Mouse (Mus musculus) Patski (cell line): ENCODE measurements around the gene Hfe. TPM values are rescaled to one million over a fixed set of nuclear protein-coding genes. Genes with fewer than 3 reads are reported as not detected.

Source experiments
- ATAC-seq: fragments of 100-300 bp; one replicate; pipeline ENCODE4 v1.8.0; 2021
- CTCF ChIA-PET: fragments of 350-600 bp; sonication (Branson Sonifier 250); formaldehyde crosslinking; loops from one replicate; lab custom pipeline; 2022; ENCODE audit warnings: inconsistent platforms; lab: Charles Lee
- POLR2A ChIA-PET: fragments of 350-600 bp; sonication (Branson Sonifier 250); formaldehyde crosslinking; loops from one replicate; lab custom pipeline; 2022; ENCODE audit warnings: antibody characterized with exemption, inconsistent platforms; lab: Charles Lee
- DNase-seq: peaks from one replicate; pipeline ENCODE4 v3.0.0-alpha.2; 2011; ENCODE audit warnings: low read depth, low spot score
- H3K27me3 ChIP-seq: fragments of 371-371 bp; one replicate; pipeline ENCODE4 v1.5.1; 2021
- CTCF ChIP-seq: fragments of 100-300 bp; IDR thresholded peaks from one replicate; pipeline ENCODE4 v1.5.1; 2021
- in situ Hi-C: fragments of 300-500 bp; cut with MboI; formaldehyde crosslinking; loops from 3 replicates; pipeline ENCODE4 v1.11.1; 2018; ENCODE audit warnings: low pct_unique_long_range_greater_than_20kb, mixed read lengths
- polyA plus RNA-seq: library from polyadenylated mRNA; unstranded; gene quantifications from one replicate; pipeline ENCODE4 v1.2.3, GENCODE M21; 2021

Gene Hfe
- polyA plus RNA-seq, 1 experiment from 2014 or later = 5.8 TPM

DNA sequence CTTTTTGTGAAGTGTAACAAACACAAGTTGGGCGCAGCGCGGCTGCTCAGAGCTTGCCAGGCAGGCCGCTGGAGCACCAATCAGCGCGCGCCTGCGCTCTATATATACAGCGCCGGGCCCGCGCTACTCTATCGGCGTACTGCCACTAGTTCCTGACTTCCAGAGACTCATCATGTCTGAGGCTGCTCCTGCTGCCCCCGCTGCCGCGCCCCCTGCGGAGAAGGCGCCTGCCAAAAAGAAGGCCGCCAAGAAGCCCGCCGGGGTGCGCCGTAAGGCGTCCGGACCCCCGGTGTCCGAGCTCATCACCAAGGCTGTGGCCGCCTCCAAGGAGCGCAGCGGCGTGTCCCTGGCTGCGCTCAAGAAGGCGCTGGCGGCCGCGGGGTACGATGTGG, 28.0 kb upstream of the Hfe start, which contains the start of gene Hist1h1c:
TSS of gene Hist1h1c (plus strand) at position 132 of the 392 bp plus-strand sequence.
- no peak for TF ChIP-seq CTCF
- POLR2A ChIA-PET = no interaction called here
- in situ Hi-C loops = loop anchor here (10.0 to 25.0 kb wide), 2 partner anchors 114 to 301 kb away; partner anchors contain the start of genes Hist1h1e and Hist1h2be
- CTCF ChIA-PET = interaction anchor here (1.4 to 15.1 kb wide), 2 partner anchors 13 to 39 kb away, joined by 3 to 137 read pairs; partner anchors contain the start of genes Hist1h3b and Hist1h4c
- ATAC-seq (peak; percentile 68), DNase-seq (no peak)
- no peaks in the 10 kb centered on the region for H3K27me3 ChIP-seq

DNA sequence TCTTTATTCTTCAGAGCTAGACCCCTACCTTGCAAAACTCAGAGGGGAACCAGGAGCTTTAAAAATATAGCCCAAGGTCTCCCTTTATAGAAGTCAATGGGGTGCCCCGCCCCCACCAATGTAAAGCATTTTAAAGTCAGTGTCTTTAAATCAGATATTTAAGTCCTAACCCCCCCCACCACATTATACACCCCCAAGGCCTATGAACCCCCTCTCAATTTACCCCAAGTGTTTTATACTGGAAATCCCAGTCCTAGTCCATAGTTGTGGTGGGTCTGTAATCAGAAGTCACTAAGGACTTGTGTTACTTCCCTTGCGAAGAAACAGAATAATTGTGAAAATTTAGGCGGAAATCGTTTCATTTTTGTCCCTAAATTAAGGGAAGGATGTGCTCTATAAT, 27.4 kb upstream of the Hfe start:
- ChIA-PET POLR2A (no interaction called here), CTCF (interaction anchor here (1.3 to 15.1 kb wide), 2 partner anchors 11 to 38 kb away, joined by 5 to 137 read pairs; partner anchors contain the start of gene Hist1h4c)
- TF ChIP-seq CTCF = no peak
- ATAC-seq (no peak), DNase-seq (no peak)
- no peaks in the 10 kb centered on the region for H3K27me3 ChIP-seq
- in situ Hi-C loops = loop anchor here (10.0 to 25.0 kb wide), 2 partner anchors 113 to 301 kb away; partner anchors contain the start of genes Hist1h1e and Hist1h2be

DNA sequence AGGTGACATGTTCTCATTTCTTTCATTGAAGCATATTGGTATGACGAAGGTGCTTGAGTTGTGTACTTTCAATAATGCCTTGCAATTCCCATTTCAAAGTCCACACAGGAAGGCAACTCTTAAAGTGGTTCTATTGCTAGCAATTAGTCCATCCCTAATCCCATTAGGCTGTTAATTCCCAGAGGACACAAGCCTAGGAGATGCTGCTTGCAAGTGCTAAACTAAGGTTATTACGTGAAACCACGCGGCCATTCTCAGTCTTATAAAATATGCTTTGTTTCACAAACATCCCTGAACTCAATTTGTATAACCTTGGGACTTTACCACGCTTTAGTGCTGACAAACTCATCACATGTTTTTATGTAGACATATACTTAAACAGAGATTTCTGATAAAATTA, 26.4 kb upstream of the Hfe start:
- ATAC-seq (no peak), DNase-seq (no peak)
- ChIA-PET POLR2A (interaction anchor here (0.7 kb wide), 1 partner anchor 53 kb away, joined by 3 read pairs; the partner anchor contains the start of gene Hist1h2bc), CTCF (interaction anchor here (1.0 to 15.1 kb wide), 5 partner anchors 10 to 37 kb away, joined by 3 to 137 read pairs (median 4); partner anchors contain the start of gene Hist1h4c)
- no peaks in the 10 kb centered on the region for H3K27me3 ChIP-seq
- in situ Hi-C loops = loop anchor here (10.0 to 25.0 kb wide), 2 partner anchors 112 to 300 kb away; partner anchors contain the start of genes Hist1h1e and Hist1h2be
- TF ChIP-seq CTCF = no peak

DNA sequence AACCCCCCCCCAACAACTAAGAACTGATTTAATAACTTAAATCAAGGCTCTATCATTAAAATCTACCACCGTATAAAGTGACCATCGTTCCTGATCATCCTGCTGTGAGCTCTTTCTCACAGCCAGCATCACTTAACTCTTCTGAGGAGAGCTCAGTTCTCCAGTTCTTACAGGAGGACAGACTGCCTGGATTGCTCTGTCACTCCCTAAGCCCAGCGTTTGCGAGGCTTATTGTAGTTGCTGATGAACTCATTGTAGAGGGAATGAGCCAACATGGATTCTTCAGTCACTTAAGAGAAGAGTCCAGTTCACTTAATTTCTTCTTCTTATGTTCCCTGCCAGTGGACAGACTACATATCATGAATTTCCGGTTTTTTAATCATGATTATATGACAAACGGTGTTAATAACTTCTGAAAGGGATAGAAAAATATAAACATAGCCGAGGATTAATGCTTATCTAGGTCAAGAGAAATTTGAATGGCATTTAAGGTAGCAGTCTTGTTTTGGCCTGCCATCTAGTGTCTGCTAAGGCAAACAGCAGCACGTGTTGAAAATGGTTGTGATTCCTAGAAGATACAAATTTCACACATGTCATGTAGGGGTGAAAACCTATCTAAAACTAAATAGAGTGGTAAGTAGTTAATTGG, 21.6 kb upstream of the Hfe start:
- DNase-seq = no peak
- ChIA-PET CTCF (interaction anchor here (0.9 to 15.1 kb wide), 4 partner anchors 21 to 49 kb away, joined by 3 to 137 read pairs (median 12); partner anchors contain the start of genes Hist1h2ac, Hist1h2bc and Hist1h4c), POLR2A (interaction anchor here (3.5 kb wide), 1 partner anchor 31 kb away, joined by 12 read pairs; no protein-coding TSS in a partner anchor)
- TF ChIP-seq CTCF = peak; percentile 81
- ATAC-seq = no peak
- in situ Hi-C loops = loop anchor here (10.0 to 25.0 kb wide), 2 partner anchors 107 to 295 kb away; partner anchors contain the start of genes Hist1h1e and Hist1h2be
- no peaks in the 10 kb centered on the region for H3K27me3 ChIP-seq

DNA sequence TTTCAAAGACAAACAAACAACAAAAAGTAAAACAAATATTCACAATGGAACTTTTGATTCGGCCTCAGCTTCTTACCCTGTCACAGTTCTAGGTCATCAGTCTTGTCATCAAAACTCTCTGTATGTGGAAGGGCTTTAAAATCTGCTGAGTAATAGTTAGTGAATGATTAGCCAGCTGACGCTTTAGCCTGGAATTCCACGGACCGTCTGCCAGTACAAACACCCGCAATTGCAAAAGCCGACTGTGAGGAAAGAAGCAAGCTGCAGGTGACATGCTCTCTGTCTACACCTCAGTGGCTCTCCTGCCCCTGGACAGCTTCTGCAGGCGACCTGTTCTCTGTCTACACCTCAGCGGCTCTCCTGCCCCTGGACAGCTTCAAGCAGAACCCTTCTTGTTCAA, 19.8 kb upstream of the Hfe start:
- ChIA-PET POLR2A (interaction anchor here (0.6 to 1.2 kb wide), 3 partner anchors 30 to 41 kb away, joined by 3 to 4 read pairs (median 3); no protein-coding TSS in a partner anchor), CTCF (interaction anchor here (3.3 to 4.6 kb wide), 2 partner anchors 22 to 29 kb away, joined by 21 to 23 read pairs; no protein-coding TSS in a partner anchor)
- H3K27me3 ChIP-seq = no peaks in the 10 kb centered on the region
- DNase-seq = peak; percentile 91
- in situ Hi-C loops = loop anchor here (10.0 to 25.0 kb wide), 2 partner anchors 106 to 293 kb away; partner anchors contain the start of genes Hist1h1e and Hist1h2be
- no peak for TF ChIP-seq CTCF
- ATAC-seq = peak; percentile 82

DNA sequence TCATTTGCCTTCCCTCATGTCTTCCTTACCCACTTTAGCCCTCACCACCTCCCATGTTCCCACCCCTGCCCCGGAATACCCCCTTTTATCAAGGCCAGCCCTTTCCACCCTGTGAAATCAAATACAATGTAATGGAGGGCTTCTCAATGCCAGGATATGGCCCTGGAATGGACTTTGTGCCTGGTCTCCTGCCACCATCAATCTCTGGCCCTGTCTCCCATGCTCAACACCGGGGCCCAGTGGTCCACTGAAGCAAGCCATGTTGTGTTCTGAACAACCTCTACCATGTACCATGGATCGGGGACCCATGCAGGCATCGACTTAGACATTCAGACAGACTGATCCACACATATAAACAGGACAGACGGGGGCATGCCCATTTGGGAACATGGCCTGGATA, 19.1 kb upstream of the Hfe start:
- DNase-seq (no peak), ATAC-seq (no peak)
- ChIA-PET POLR2A (interaction anchor here (0.7 to 0.8 kb wide), 2 partner anchors 17 to 40 kb away, joined by 3 read pairs; no protein-coding TSS in a partner anchor), CTCF (interaction anchor here (3.3 to 4.6 kb wide), 2 partner anchors 21 to 28 kb away, joined by 21 to 23 read pairs; no protein-coding TSS in a partner anchor)
- TF ChIP-seq CTCF = no peak
- in situ Hi-C loops = loop anchor here (10.0 to 25.0 kb wide), 2 partner anchors 105 to 292 kb away; partner anchors contain the start of genes Hist1h1e and Hist1h2be
- no peaks in the 10 kb centered on the region for H3K27me3 ChIP-seq

DNA sequence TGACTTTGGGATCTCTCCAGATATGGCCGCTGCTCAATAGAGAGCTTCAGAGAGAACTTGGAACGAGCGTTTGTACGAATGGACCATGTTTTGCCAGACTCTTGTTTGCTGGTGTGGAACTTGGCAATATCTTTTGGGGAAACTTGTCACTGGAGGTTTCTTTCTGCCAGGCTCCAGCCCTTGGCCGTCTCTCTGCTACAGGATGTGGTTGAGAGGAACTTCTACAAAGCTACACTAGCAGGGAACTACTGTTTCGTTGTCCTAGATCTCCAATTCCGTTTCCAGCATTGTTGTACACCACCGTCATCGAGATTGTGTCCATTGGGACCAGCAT, 18.5 kb upstream of the Hfe start:
- DNase-seq (no peak), ATAC-seq (no peak)
- ChIA-PET POLR2A (no interaction called here), CTCF (interaction anchor here (3.3 to 4.6 kb wide), 2 partner anchors 21 to 28 kb away, joined by 21 to 23 read pairs; no protein-coding TSS in a partner anchor)
- no peak for TF ChIP-seq CTCF
- H3K27me3 ChIP-seq = no peaks in the 10 kb centered on the region
- in situ Hi-C loops = loop anchor here (25.0 kb wide), 1 partner anchor 292 kb away; no protein-coding TSS in a partner anchor

DNA sequence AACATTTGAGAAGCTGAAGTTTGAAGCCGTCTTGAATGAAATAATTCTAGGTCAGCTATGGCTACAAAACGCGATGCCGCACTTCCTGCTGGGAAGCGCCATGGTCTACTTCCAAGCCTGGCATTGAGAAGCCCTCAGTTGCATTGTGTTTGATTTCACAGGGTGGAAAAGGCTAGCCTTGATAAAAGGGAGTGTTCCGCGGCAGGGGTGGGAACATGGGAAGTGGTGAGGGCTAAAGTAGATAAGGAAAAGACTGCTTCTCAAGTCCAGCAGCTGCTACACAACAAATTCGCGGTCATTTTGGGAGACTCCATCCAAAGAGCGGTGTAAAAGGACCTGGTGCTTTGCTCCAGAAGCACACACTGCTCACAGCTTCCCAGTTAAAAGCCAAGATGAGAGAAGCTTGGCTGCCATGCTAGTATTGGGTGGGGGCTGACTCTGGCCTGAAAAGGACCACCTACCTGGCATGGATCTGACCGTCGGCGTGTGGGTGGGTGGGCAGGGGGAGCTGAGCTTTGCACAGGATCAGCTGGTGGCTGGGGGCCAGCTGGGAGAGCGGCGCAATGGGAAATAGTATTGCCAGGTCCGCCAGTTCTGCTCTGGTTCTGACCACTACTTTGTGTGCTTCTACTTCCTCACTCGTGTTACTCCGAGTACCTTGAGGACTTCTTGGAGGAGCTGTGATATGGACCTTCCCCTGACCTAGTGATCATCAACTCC, 18.0 kb upstream of the Hfe start:
- TF ChIP-seq CTCF = no peak
- ChIA-PET POLR2A (no interaction called here), CTCF (interaction anchor here (3.3 kb wide), 1 partner anchor 27 kb away, joined by 23 read pairs; no protein-coding TSS in a partner anchor)
- ATAC-seq (no peak), DNase-seq (no peak)
- in situ Hi-C loops = loop anchor here (25.0 kb wide), 1 partner anchor 291 kb away; no protein-coding TSS in a partner anchor
- no peaks in the 10 kb centered on the region for H3K27me3 ChIP-seq

DNA sequence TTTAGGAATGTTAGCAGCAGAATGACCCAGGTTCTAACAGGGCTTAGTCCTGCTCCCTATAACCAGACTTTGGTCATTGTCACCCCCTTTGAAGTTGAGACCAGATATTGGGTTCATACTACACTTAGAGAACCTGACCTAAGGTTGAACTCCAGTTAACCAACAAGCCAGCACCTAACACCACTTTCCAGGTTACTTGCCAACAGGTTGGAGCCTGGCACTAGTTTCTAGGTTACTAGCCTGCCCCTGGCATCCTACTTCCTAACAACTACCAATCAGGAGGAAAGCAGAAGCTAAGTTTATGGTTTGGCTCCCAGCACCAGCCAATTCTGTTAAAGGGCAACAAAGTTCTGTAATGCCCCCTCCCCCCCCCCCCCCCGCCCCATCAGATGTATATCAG, 14.6 kb upstream of the Hfe start:
- no peaks in the 10 kb centered on the region for H3K27me3 ChIP-seq
- no peak for ATAC-seq
- CTCF ChIA-PET = interaction anchor here (1.0 kb wide), 1 partner anchor 23 kb away, joined by 3 read pairs; no protein-coding TSS in a partner anchor
- in situ Hi-C loops = loop anchor here (25.0 kb wide), 1 partner anchor 288 kb away; no protein-coding TSS in a partner anchor
- TF ChIP-seq CTCF = no peak
- POLR2A ChIA-PET = no interaction called here
- no peak for DNase-seq
